Mouse (Mus musculus) NIH3T3 (cell line): ENCODE data around the gene Hhex.

ENCODE experiments used
- DNase-seq: peaks from one replicate; pipeline ENCODE4 v3.0.0-alpha.2; 2012; ENCODE audit warnings: low read depth

The Hhex gene

DNA sequence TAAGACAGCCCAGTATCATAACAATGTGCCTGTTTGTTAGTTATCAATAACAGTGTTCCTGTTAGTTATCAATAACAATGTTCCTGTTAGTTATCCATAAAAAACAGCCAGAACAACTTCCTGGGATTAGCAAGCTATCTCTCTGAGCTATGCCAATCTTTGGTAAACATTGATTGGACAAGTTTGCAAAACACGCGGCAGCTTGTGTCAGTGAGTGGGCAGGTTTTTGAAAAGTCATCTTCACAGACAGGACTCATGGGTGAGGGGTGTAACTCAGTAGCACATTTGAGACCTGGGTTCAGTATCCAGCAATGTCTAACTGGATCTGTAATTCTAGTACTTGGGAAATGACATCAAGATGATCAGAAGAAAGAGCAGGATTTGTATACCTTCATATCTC is 20.9 kb downstream of the Hhex start:
- DNase-seq, result no peak

DNA sequence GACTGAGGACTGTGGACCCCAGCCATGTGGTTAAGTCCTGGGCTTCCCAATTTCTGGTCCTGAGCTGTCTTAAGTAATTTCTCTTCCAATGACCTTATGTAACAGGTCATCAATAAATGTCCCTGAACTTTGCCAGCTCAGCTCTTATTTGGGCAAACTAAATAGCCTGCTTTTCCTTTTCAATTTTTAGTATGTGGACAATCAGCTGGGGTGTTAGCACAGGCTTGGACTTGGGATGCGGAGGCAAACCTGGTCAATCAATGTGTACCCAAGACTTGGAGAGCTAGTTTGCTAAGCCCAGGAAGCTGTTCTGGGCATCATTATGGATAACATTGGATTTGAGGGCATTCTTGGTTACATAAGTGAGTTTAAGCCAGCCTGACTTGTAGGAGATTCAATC is 21.4 kb downstream of the Hhex start:
- DNase-seq, result no peak

DNA sequence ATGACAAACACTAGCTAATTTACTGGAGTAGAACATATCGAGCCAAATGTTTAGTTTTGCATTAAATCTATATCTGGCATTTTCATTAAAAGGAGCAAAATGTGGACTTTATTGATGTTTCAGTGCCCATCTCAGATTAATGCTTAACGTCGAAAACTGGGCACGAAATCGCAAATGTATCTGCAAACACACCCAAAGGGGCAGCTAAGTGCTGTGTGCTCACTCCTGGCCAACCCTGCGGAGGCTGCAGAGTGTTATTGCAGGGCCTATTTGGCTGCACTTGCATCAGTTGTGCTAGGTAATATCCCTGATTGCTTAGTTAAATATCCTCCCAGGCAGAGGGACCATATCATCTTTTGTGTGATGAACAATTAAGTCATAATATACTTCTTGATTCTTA is 23.4 kb downstream of the Hhex start:
- DNase-seq, result no peak

GRCm38 (mm10) chr19:37466403-37466802 is 31.8 kb downstream of the Hhex start:
- no peak for DNase-seq

GRCm38 (mm10) chr19:37466978-37467377 is 32.4 kb downstream of the Hhex start:
- DNase-seq, result no peak

DNA sequence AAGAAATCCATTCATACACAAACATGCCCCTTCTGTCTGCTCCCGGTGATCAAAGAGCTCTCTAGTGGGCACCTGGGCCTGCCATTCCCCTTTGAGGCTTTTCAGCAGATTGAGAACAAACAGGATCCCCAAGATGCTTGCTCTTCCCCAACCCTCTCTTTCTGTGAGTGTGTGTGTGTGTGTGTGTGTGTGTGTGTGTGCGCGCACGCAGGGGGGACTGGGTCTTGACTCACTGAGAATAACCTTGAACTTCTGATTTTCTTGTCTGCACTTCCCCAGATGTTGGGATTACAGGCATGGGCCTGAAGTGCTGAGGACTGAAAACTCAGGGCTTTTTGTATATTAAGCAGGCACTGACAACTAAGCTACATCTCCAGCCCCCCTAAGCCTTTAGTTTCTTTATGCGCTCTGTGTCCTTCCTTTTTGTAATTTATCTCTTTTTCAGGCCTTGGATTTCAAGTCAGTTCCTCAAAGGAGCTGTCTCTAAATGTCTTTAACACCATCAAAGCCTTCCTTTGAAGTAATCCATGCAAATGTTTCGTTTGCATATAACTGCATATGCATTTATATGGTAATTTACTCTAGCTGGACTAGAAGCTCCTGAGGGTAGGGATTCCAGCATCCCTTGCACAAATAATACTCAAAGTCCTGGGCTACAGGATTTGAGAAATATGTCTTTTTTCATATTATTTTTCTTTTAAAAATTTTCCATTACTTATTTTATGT is 34.4 kb downstream of the Hhex start:
- DNase-seq, result no peak

DNA sequence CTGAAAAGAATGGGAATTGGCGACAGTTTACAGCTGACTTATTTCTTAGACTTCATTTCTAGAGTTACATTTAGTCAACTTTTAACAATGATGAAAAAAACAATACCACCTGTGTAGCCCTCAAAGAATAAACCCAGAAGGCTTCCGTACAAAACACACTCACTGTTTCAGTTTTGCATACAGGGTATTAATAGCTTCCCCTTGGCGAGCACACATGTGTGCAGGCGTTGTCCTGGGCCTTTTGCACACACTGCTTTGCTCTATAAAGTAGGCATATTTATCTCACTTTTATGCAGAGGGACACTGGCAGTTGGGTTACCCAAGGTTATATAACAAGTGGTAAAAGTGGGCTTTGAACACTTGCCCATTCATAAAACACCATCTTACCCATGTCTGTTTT is 37.1 kb downstream of the Hhex start:
- no peak for DNase-seq

DNA sequence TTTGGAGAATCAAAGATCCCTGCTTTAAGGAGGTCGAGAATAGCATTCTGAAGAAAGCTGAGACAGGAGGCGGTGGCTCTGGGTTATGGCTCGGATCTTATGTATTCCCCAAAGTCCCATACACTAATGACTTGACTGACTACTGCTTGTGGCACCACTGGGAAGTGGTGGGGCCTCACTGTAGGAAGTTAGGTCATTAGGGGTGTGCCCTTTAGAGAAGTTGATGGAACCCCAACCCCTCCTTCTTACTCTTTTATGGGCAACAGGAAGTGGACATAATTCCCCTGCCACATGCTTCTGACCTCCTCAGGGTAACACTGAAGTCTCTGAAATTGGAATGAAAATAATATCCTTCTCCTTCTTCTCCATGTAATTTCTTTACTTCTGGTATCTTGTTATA is 38.0 kb downstream of the Hhex start:
- DNase-seq, result no peak

DNA sequence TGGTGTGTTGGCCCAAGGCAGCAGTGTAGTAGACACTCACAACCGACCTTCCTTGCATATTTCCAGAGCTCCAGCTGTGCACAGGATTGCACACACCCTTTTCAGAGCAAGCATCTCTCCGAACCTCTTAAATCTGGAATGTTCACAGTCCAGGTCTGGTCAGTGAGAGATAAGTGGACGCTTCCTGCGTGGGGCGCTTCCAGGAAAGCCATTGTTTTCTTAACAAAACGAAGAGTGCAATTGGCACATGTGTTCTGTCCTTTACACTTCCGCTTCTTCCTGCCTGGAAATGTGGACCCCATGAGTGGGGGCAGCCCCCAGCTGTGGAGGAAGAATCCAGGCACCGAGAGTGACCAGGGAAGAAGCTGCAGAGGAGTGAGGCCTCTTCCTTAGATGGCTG is 47.1 kb downstream of the Hhex start:
- no peak for DNase-seq

- DNase-seq, result no peak
Observed at GRCm38 (mm10) chr19:37482556-37483187, 48.1 kb downstream of the Hhex start.

DNA sequence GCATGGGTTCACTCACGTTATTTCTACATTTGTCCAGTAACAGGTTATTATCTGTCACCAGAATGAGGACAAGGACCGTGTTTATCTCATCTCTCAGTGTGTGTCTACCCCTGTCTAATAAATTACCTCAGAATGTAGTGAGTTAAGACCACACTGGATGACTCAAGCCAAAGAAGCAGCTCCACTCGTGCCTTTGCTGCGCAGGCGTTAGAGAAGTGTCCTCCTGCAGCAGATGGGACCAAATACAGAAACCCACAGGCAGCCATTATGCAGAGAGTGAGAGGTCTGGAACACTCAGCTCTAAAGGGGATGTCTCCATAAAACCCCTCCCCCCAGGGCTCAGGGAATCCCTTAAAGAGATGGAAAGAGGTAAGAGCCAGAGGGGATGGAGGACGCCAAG is 50.2 kb downstream of the Hhex start:
- DNase-seq, result no peak

GRCm38 (mm10) chr19:37486801-37487200 is 52.2 kb downstream of the Hhex start:
- DNase-seq, result no peak

GRCm38 (mm10) chr19:37487811-37488475 is 53.3 kb downstream of the Hhex start:
- DNase-seq, result no peak

DNA sequence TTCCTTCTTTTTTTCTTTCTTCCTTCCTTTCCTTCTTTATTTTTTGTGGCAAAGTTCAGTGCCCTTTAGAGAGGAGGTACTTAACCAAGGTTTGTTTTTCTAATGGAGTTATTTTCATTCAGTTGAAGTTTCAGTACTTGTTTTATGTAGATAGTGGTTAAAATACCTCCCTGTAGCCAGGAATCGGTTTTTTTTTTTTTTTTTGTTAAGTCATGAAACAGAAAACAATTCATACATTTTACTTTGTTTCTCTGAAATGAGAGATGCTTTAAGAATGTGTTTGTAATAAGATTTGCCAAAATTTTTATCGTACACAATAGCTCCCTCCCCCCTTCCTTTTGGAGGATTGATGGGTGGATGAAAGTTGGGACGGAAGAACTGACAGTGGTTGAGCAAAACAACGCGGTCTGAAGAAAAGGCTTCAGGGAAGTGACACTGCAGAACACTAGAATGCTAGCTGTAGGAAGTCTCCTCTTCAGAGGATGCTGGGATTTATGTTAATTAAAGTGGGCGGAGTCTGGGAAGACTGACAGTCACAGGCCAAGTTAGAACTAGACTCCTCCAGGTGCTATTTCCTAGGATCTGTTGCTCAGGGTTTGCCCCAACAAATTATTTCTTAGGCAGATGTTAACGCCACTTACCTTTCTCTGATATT is 54.1 kb downstream of the Hhex start:
- DNase-seq, result no peak
